Mouse (Mus musculus): ENCODE measurements around the gene Sh2d5. TPM values are rescaled to one million over a fixed set of nuclear protein-coding genes. Genes with fewer than 3 reads are reported as not detected.

Sh2d5 gene
- 4.2 and 4.7 TPM in 2 replicates for polyA plus RNA-seq (2012; rRNA removed)

- no peak within 1 kb of the TSS for H3K27ac ChIP-seq (ENCODE audit: control insufficient read depth, insufficient read depth, low read length)
- peak within 1 kb of the TSS; percentile 47 for H3K4me3 ChIP-seq (ENCODE audit: control insufficient read depth, insufficient read depth, low read length)
- H3K4me1 ChIP-seq (replicated peaks; ENCODE audit: control insufficient read depth, insufficient read depth, low read length), result peaks cover 31% of the 10 kb centered on the region
- TF ChIP-seq CTCF (IDR thresholded peaks at IDR 0.05; ENCODE audit: borderline replicate concordance, control insufficient read depth, extremely low read depth, insufficient read depth, low read length, poor library complexity) (no peak), POLR2A (IDR thresholded peaks at IDR 0.05; ENCODE audit: control insufficient read depth, extremely low read depth, insufficient read depth, low read length, poor library complexity) (no peak)
- under 1% methylated on average over 74 of the region's 74 CpGs for WGBS
- H3K36me3 ChIP-seq (ENCODE audit: control insufficient read depth, insufficient read depth, low read length), result peaks cover 5% of the 10 kb centered on the region; the same call in 1 of the 2 replicates
- H3K27me3 ChIP-seq (ENCODE audit: control insufficient read depth, insufficient read depth, low read length), result no peaks in the 10 kb centered on the region; the same call in 1 of the 2 replicates
- DNase-seq, result peak; percentile 89
Measured at GRCm38 (mm10) chr4:138250088-138250960, at the start of gene Sh2d5, which contains the start of gene Kif17. TSS of gene Sh2d5 (plus strand) at chr4:138250403. TSS of gene Kif17 (plus strand) at chr4:138250435.

- no peak for TF ChIP-seq CTCF (IDR thresholded peaks at IDR 0.05; ENCODE audit: borderline replicate concordance, control insufficient read depth, extremely low read depth, insufficient read depth, low read length, poor library complexity)
- no peak for TF ChIP-seq POLR2A (IDR thresholded peaks at IDR 0.05; ENCODE audit: control insufficient read depth, extremely low read depth, insufficient read depth, low read length, poor library complexity)
- peaks cover 64% of the 10 kb centered on the region for H3K36me3 ChIP-seq (ENCODE audit: control insufficient read depth, insufficient read depth, low read length)
- WGBS, result 97% methylated on average over 3 of the region's 3 CpGs
- H3K4me3 ChIP-seq (ENCODE audit: control insufficient read depth, insufficient read depth, low read length), result no peak overlapping the region
- DNase-seq, result no peak
- H3K4me1 ChIP-seq (replicated peaks; ENCODE audit: control insufficient read depth, insufficient read depth, low read length), result no peaks in the 10 kb centered on the region
- no peak overlapping the region for H3K27ac ChIP-seq (ENCODE audit: control insufficient read depth, insufficient read depth, low read length)
- H3K27me3 ChIP-seq (ENCODE audit: control insufficient read depth, insufficient read depth, low read length), result no peaks in the 10 kb centered on the region
Measured at GRCm38 (mm10) chr4:138200769-138201168, 49.4 kb upstream of the Sh2d5 start.

GRCm38 (mm10) chr4:138201696-138202095, 48.5 kb upstream of the Sh2d5 start:
- TF ChIP-seq POLR2A (IDR thresholded peaks at IDR 0.05; ENCODE audit: control insufficient read depth, extremely low read depth, insufficient read depth, low read length, poor library complexity) (no peak), CTCF (IDR thresholded peaks at IDR 0.05; ENCODE audit: borderline replicate concordance, control insufficient read depth, extremely low read depth, insufficient read depth, low read length, poor library complexity) (no peak)
- Histone ChIP-seq H3K4me3 (ENCODE audit: control insufficient read depth, insufficient read depth, low read length) (no peak overlapping the region), H3K27ac (ENCODE audit: control insufficient read depth, insufficient read depth, low read length) (no peak overlapping the region), H3K4me1 (replicated peaks; ENCODE audit: control insufficient read depth, insufficient read depth, low read length) (no peaks in the 10 kb centered on the region), H3K27me3 (ENCODE audit: control insufficient read depth, insufficient read depth, low read length) (no peaks in the 10 kb centered on the region), H3K36me3 (ENCODE audit: control insufficient read depth, insufficient read depth, low read length) (peaks cover 64% of the 10 kb centered on the region)
- no peak for DNase-seq
- 97% methylated on average over 9 of the region's 9 CpGs for WGBS

GRCm38 (mm10) chr4:138210116-138210515, 40.1 kb upstream of the Sh2d5 start:
- no peaks in the 10 kb centered on the region for H3K27me3 ChIP-seq (ENCODE audit: control insufficient read depth, insufficient read depth, low read length)
- H3K4me3 ChIP-seq (ENCODE audit: control insufficient read depth, insufficient read depth, low read length), result no peak overlapping the region
- H3K4me1 ChIP-seq (replicated peaks; ENCODE audit: control insufficient read depth, insufficient read depth, low read length), result no peaks in the 10 kb centered on the region
- WGBS, result 98% methylated on average over 5 of the region's 5 CpGs
- peaks cover 22% of the 10 kb centered on the region for H3K36me3 ChIP-seq (ENCODE audit: control insufficient read depth, insufficient read depth, low read length)
- no peak for TF ChIP-seq POLR2A (IDR thresholded peaks at IDR 0.05; ENCODE audit: control insufficient read depth, extremely low read depth, insufficient read depth, low read length, poor library complexity)
- no peak for TF ChIP-seq CTCF (IDR thresholded peaks at IDR 0.05; ENCODE audit: borderline replicate concordance, control insufficient read depth, extremely low read depth, insufficient read depth, low read length, poor library complexity)
- no peak overlapping the region for H3K27ac ChIP-seq (ENCODE audit: control insufficient read depth, insufficient read depth, low read length)
- no peak for DNase-seq

- Histone ChIP-seq H3K4me1 (replicated peaks; ENCODE audit: control insufficient read depth, insufficient read depth, low read length) (peaks cover 10% of the 10 kb centered on the region), H3K27me3 (ENCODE audit: control insufficient read depth, insufficient read depth, low read length) (no peaks in the 10 kb centered on the region), H3K27ac (ENCODE audit: control insufficient read depth, insufficient read depth, low read length) (no peak overlapping the region), H3K36me3 (ENCODE audit: control insufficient read depth, insufficient read depth, low read length) (peaks cover 4% of the 10 kb centered on the region; the same call in 1 of the 2 replicates), H3K4me3 (ENCODE audit: control insufficient read depth, insufficient read depth, low read length) (no peak overlapping the region)
- TF ChIP-seq POLR2A (IDR thresholded peaks at IDR 0.05; ENCODE audit: control insufficient read depth, extremely low read depth, insufficient read depth, low read length, poor library complexity) (no peak), CTCF (IDR thresholded peaks at IDR 0.05; ENCODE audit: borderline replicate concordance, control insufficient read depth, extremely low read depth, insufficient read depth, low read length, poor library complexity) (no peak)
- 88% methylated on average over 3 of the region's 3 CpGs for WGBS
- DNase-seq, result no peak
Measured at GRCm38 (mm10) chr4:138213861-138214260, 36.3 kb upstream of the Sh2d5 start.

- Histone ChIP-seq H3K27me3 (ENCODE audit: control insufficient read depth, insufficient read depth, low read length) (no peaks in the 10 kb centered on the region), H3K4me1 (replicated peaks; ENCODE audit: control insufficient read depth, insufficient read depth, low read length) (peaks cover 19% of the 10 kb centered on the region), H3K27ac (ENCODE audit: control insufficient read depth, insufficient read depth, low read length) (peak overlapping the region; percentile 77), H3K36me3 (ENCODE audit: control insufficient read depth, insufficient read depth, low read length) (no peaks in the 10 kb centered on the region), H3K4me3 (ENCODE audit: control insufficient read depth, insufficient read depth, low read length) (peak overlapping the region; percentile 71)
- no peak for TF ChIP-seq POLR2A (IDR thresholded peaks at IDR 0.05; ENCODE audit: control insufficient read depth, extremely low read depth, insufficient read depth, low read length, poor library complexity)
- TF ChIP-seq CTCF (IDR thresholded peaks at IDR 0.05; ENCODE audit: borderline replicate concordance, control insufficient read depth, extremely low read depth, insufficient read depth, low read length, poor library complexity), result no peak
- no peak for DNase-seq
- 49% methylated on average over 13 of the region's 13 CpGs for WGBS
Measured at GRCm38 (mm10) chr4:138215671-138216199, 34.5 kb upstream of the Sh2d5 start.

Data from thymus, adult 2 months (tissue).